Mouse (Mus musculus): ENCODE data around the gene Osbpl8. TPM values are rescaled to one million over a fixed set of nuclear protein-coding genes. Genes with fewer than 3 reads are reported as not detected.
A peak's percentile ranks its signal among the peaks of the same experiment; 100 is the strongest.
"Not testable (repeated sequence)": the region's sequence is repeated elsewhere in the genome, so short reads cannot be mapped to it uniquely, and the experiment has no call there.

Gene Osbpl8
- total RNA-seq, 2 experiments from 2014 or later, result 72.4 to 74.7 TPM

DNA sequence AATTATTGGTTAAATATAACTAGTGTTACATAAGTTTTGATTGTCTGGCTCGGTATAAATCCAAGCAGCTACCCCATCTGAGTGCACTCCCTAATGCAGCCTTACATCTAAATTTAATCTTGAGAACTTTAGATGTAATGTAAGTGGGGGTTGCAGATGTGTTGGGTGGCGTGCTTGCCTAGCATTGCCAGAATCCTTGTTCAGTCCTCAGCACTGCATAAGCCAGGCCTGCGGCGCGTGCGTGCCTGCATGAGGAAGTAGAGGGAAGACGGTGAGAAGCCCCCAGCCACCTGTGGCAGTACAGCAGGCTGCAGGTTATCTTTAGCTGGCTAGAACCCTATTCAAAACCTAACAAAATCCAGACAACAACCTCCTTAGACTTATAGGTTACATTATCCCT lies 13.5 kb downstream of the Osbpl8 start:
- intact Hi-C loops (cut with DNase I), result no loop called here
- DNase-seq, result no peak

DNA sequence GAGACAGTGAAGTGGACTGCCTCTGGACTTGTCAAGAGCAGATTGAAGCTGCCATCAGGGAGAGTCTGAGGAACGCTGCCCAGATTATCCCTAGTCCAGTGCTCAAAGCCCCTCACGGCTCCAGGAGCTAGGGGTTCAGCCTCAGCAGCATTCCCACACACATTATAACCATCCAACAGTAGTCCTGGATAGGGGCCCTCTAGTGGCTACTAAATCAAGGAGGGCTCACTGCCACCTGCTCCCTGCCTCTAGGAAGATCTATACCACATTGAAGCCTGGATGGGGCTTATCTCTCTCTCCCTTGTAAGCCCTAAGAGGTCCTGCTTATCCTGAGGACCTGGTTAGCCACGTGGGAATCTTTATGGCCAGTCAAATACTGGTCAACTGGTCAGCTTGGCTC lies 16.1 kb downstream of the Osbpl8 start:
- intact Hi-C loops (cut with DNase I), result no loop called here
- DNase-seq, result no peak

DNA sequence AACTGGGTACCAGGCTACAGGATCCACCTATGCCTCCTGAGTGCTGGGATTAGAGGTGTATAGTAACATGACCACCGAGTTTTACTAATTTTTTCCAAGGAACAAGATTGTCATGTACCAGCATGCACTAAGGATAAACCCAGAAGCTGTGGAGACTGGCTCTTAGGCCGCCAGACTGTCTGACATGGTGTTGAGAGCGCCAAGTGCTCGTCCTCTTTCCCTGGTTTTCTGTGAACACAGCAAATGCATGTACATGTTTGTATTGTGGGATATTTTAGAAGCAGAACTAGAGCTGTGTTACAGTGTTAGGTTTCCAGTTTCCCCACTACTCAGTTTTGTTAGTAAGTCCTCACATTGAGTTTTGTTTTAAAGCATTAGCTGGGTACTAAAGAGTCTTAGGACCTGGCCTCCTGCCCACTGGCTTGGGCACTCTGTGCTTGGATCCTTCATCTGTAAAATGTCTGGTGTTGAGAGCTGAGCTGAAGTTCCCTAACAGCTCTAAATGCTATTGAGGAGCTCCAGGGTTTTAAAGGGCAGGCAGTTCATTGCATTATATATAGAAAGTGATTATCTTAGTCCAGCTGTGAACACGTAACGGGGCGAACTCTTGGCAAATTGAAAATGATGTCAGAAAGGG lies 19.2 kb downstream of the Osbpl8 start:
- peak; percentile 46 for DNase-seq
- intact Hi-C loops (cut with DNase I), result no loop called here

DNA sequence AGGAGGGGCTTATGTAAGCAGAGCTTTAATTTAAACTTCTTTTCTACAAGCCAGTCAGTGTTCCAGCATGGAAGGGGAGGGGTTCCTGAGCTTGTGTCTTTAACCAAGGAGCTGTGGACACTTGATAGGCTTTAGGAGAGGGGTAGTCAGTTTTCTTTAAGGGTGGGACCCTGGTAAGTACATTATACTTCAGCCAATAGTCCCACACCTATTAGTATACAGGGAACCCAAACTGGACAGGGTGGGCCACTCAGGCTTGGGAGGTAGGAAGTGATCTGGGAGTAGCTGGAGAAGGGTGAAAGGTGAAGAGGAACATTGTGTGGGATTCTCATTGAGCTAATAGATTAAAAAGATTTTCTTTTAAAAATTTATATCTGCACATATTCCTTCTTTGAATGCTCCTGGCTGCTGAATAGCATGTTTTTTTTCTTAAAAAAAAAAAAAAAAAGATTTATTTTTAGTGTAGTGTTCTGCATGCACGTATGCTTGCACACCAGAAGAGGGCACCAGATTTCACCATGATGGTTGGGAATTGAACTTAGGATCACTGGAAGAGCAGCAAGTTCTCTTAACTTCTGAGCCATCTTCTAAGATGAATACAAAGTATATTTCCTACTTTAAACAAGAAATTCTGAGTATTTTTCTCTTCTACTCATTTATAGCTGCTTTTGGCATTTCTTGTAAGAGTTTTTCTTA lies 21.2 kb downstream of the Osbpl8 start:
- intact Hi-C loops (cut with DNase I), result no loop called here
- no peak for DNase-seq

DNA sequence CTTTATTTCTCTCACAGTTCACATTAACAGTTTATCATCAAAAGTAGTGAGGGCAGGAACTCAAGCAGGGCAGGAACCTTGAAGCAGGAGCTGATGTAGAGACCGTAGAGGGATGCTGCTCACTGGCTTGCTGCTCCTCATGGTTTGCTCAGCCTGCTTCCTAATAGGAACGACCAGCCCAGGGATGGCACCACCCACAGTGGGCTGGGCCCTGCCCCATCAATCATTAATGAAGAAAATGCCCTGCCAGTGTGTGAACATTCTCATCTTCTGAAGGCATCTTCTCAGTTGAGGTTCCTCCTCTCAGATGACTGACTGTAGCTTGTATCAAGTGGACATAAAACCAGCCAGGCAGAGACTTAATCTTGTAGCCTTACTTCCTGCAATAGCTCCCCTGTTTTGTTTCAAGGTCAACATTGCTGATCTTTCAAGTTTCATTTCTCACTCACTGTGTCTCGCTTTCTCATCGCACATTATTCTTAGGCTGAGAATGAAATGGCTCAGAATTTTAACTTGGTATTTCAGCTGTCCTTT lies 24.5 kb downstream of the Osbpl8 start:
- intact Hi-C loops (cut with DNase I), result no loop called here
- DNase-seq, result no peak

DNA sequence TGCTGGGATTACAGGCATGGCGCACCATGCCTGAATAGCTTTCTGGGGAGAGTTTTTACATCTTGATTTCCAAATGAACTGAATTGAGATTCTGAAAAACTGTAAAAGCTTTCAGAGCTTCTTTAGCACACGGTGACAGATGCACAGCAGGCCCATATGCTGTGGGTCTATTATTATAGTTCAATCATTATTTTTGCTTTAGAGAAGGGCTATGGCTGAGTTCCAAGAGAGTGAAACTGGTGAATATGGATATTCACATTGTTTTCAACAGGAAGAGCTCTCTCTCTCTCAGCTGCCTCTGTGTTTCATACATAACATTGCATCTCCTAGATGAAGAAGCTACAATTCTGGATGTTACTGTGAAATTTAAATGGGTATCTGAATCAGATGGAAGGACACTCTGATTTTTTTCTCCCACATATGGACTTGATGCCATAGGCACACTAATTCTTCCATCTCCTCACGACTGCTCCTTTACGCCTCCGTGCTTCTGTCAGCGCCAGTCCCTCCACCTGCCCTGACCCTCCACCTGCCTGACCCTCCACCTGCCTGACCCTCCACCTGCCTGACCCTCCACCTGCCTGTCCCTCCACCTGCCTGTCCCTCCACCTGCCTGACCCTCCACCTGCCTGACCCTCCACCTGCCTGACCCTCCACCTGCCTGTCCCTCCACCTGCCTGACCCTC lies 25.7 kb downstream of the Osbpl8 start:
- no peak for DNase-seq
- intact Hi-C loops (cut with DNase I), result no loop called here

DNA sequence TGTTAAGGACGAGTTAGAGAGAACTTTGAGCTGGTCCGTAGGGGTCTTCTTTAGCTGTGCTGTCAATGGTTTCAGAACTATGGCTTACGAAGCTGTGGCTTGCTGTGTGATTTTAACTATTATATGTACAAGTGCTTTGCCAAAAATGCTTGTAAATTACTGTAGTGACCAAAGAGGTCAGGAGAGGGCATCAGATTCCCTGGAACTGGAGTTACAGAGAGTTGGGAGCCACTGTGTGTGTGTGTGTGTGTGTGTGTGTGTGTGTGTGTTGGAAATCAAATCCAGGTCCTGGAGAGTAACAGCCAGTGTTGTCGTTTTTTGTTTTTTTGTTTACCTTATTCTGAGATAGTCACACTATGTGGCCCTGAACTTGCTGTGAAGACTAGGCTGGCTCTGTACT lies 29.0 kb downstream of the Osbpl8 start:
- DNase-seq, result no peak
- intact Hi-C loops (cut with DNase I), result no loop called here

DNA sequence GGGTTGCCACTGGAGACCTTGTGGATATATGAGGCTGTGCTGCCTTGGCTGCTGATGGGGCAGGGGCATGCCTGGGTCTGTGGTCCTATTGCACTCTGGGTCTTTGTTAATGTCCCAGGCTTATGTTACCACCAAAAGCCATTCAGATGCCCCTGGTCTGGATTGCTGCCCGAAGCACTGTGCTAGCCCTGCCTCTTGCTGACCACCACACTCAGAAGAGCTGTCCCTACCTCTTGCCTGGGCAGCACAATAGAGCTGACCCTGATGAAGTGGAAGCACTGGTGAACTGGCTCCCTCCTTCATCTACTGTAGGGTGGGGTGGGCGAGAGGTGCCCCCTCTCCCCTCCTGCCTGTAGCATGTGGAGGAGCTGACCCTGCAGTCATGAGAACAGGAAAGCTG lies 31.6 kb downstream of the Osbpl8 start:
- no peak for DNase-seq
- intact Hi-C loops (cut with DNase I), result no loop called here

DNA sequence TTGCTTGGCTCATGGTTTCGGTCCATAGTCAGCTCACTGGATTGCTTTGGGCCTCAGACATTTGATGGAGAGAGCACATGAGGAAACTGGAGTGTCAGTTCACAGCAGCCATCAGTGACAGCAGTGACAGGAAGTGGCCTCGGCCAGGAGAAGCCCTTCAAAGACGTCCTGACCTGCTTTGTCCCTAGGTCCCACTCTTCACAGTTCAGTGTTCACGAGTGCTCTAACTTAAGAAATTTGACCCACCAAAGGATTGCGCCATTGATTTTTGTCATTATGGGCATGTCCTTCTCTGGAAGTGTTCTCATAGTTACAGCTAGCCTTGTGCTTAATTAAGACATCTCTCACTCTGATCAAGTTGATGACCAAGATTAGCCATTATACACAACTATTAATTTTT lies 34.2 kb downstream of the Osbpl8 start:
- DNase-seq; intact Hi-C loops (cut with DNase I): not testable (repeated sequence)

DNA sequence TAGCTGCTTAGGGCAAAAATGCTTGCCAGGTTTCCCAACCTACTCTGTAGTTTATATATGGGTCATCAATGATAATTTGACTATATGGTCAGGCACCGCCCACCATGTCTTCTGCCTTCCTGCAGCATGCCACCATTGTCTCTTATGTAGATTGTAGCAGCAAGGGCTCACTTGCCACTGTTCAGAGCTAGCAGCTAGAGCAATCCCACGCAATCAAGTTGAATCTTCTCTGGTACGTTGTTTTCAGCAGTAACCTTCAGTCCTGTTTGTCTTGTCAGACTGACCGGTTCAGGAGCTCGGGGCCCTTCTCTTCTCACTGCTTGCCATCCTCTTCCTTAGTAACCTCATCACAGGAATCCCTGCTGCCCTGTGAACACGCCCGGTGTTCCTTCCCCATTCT lies 36.6 kb downstream of the Osbpl8 start:
- intact Hi-C loops (cut with DNase I), result no loop called here
- DNase-seq, result no peak

DNA sequence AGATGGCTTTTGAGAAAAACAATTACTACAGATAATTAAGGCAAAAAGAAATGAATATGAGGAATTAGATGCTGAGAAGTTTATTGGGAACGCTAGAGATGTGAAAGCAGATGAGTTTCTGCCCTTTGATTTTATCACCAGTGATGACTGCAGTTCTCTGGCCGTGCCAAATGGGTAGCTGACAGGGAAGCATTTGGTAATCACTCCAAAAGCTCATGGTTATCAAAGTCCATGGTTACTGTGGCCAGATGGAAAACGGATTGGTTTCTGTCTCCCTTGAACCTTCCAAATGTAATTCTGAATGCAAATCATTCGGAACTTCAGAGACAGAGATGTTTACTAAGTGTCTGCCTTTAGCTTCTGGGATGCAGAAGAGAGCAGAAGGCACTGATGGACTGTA lies 37.1 kb downstream of the Osbpl8 start:
- DNase-seq, result no peak
- intact Hi-C loops (cut with DNase I), result no loop called here

DNA sequence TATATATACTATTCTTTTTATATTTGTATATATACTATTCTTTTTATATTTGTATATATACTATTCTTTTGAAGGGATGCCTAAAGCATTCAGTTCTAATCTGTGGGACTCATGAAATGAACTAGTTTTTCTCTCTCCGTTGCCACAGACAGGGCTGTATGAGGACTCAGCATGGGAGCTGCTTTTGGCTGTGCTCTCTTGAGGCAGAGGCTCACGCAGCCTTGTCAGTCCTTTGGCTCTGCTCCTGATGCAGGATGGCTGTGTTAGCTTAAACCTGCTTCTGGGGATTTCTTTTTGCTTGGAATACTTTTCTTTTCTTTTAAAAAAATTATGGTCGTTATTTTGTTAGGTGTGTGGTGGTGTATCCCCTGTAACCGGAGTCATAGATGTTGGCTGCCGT lies 39.5 kb downstream of the Osbpl8 start:
- DNase-seq, result peak; percentile 15
- intact Hi-C loops (cut with DNase I), result no loop called here

DNA sequence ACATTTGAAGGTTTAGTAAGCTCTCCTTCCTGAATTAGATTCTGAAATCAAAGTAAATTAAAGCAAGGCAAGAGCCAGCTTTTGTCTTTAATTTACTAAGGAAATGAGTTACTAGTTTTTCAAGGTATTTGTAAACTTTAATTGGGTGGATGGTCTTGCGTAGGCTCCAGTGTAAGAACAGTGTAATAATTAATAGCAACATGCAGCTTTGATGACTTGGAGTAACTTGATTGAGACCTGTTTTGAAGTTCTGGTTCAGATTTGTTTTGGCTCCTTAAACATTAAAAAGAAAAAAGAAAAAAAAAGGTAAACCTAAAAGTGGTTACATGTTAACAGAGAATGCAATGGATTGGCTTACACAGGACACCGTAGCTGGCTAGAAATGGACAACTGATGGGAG lies 40.9 kb downstream of the Osbpl8 start:
- intact Hi-C loops (cut with DNase I), result no loop called here

DNA sequence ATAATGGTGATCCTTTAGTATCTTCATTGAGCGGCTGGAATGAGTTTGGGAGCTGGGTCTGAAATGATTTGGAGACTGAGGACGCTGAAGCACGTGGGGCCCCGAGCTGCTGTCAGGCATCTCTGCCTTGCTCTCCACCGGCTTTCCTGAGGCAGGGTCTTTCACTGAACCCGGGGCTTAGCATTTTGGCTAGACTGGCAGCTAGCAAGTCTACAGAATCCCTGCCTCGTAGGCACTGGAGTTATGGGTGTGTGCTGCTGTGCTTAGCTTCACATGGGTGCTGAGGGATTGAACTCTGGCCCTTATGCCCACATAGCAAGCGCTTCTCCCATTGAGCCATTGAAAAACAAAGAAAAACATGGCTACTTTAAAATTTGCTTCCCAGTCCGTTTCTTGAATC lies 42.8 kb downstream of the Osbpl8 start:
- intact Hi-C loops (cut with DNase I), result no loop called here
- no peak for DNase-seq

More for the DNA sequence above, 40.9 kb downstream of the Osbpl8 start:
- DNase-seq, result no peak

DNA sequence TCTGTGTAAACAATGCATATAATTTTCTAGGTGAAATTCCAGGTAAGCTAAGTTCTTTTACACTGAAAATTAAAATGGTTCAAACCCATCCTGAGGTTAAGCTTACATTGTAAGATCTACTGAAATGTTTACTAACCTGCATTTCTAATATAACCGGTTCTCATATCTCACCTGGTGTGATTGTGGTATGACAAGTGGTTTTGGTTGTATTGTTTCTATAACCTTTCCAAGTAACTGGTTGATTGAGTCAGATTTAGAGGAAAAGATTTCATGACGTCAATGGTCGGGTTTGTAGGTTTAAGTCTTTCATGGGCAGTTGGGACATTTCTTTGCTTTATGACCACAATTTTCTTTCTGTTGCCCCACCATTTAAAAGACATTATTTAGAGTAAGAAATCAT lies 49.5 kb downstream of the Osbpl8 start:
- DNase-seq, result no peak
- intact Hi-C loops (cut with DNase I), result no loop called here

DNA sequence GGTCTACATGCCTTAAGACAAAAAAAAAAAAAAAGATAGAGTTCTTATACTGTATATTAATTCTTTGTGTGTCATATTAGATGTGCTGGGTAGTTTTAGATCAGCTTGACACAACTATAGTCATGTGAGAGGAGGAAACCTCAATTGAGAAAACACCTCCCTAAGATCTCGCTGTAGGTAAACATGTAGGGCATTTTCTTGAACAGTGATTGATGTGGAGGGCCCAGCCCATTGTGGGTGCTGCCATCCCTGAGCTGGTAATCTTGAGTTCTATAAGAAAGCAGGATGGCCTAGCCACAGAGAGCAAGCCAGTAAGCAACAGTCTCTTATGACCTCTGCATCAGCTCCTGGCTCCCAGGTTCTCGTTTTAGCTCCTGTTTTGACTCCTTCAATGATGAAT lies 50.1 kb downstream of the Osbpl8 start:
- DNase-seq, result no peak
- intact Hi-C loops (cut with DNase I), result no loop called here

DNA sequence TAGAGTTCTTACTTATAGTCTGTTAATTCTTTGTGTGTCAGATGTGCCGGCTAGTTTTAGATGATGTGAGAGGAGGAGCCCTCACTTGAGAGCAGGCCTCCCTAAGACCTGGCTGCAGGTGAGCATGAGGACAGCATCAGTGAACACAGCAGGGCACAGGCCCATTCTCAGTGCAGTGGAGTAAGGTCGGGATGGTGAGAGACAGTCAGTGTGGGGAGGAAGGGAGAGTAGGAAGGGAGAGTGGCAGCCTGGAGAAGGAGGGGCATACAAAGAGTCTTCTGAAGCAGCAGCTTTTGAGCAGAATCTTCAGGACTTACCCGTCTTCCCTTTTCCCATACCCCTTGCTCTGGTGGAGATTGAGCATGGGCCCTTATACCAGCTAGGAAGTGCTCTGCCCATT lies 51.0 kb downstream of the Osbpl8 start:
- no peak for DNase-seq
- intact Hi-C loops (cut with DNase I), result no loop called here

DNA sequence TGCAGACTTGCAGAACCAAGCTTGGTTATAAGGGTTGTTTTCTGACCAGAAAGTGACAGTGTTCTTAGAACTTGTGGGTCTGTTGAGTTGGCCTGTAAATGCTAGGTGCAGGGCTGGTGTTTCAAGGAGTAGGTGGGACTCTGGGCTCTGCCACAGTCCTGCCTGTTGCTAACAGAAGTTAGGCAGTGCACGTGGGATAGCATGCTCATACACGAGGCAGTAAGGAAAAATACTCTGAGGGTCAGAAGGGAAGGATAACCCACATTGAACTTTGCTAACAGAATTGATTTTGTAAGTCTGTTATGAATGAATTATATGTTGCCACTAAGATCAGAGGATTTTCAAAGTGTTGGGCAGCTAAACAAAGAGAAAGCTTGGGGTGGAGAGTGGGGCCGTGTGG lies 51.6 kb downstream of the Osbpl8 start:
- no peak for DNase-seq

DNA sequence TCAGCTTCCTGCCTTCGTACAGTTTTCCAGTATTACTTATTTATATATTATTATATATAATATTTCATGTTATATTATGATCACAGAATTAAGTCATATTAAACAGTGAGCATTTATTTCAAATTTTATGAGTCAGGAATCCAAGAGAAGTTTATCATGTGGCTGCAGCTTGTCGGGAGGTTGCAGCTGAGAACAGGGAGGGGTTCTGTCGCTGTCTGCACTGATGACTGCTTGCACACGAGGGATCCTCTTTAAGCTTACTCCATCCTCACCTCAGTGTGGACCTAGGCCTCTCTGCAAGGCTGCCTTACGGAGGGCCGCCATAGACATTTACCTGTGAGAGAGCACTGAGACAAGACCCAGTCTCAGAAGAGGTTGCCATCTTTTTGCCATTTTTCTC lies 58.0 kb downstream of the Osbpl8 start:
- intact Hi-C loops (cut with DNase I), result no loop called here
- no peak for DNase-seq

More for the DNA sequence above, 51.6 kb downstream of the Osbpl8 start:
- intact Hi-C loops (cut with DNase I), result no loop called here

DNA sequence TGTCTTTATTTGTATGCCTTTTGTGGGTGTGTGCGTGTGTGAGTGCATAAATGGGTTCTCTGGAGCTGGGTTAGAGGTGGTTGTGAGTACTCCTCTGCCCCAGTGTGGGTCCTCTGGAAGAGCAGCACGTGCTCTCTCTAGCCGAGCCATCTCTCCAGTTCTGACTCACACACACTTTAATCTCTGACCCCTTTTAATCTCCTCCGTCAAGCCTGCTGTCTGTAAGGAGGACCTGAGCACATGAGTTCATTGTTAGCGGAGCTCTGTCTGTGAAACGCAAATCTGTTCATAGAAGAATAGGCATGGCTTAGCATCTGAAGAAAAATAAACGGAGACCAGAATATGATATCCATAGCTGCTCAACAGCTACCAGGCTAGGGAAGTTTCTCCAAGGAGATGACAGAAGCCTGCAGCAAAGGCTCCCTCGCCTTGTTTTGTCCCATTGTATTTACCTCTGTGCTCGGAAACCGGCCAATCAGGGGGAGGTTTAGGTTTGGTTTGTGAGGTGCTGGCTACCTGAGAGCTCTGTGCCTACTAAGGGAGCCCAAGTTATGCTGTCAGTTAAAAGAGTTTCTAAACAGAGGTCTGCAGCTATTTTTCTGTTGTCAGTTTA lies 58.8 kb downstream of the Osbpl8 start:
- intact Hi-C loops (cut with DNase I), result no loop called here
- no peak for DNase-seq

DNA sequence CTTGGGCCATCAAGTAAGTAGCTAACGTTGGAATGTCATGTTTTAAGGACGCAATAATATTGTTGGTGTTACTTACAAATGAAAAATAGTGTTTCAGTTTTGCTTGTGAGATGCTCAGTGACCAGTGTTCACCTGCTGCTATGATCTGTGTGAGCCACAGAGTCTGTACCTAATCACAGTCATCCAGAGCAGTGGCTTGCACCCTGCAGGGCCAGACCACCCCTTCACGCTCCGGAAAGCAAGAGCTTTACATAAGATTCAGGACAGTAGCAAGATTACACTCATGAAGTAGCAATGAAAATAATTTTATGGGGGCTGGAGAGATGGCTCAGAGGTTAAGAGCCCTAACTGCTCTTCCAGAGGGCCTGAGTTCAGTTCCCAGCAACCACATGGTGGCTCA lies 60.1 kb downstream of the Osbpl8 start:
- intact Hi-C loops (cut with DNase I), result no loop called here
- no peak for DNase-seq

DNA sequence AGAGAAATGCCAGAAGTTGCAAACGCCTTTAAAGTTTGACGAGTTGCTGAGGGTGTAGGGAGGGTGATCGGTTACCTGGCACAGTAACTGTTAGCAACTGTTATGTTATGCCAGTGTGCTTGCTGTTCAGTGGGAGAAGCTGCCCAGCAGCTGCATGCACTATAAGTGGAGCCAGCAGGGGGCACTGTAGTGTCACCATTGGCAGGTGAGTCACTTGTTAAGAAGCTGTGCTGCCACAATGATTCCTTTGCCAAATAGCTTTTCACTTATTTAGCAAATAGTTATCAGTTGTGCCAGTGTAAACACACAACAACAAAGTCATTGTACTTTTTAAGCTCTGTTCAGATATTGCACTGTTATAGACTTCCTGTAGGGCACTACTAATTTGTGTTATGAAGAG lies 62.0 kb downstream of the Osbpl8 start:
- intact Hi-C loops (cut with DNase I), result no loop called here
- DNase-seq, result peak; percentile 87

Data from left cerebral cortex, postnatal 4 days (tissue).